Mouse (Mus musculus): Measurements from ENCODE around the gene Ms4a18. TPM values are rescaled to one million over a fixed set of nuclear protein-coding genes. Genes with fewer than 3 reads are reported as not detected.

Gene Ms4a18
- polyA plus RNA-seq, 1 experiment from 2014 or later, result not detected

DNA sequence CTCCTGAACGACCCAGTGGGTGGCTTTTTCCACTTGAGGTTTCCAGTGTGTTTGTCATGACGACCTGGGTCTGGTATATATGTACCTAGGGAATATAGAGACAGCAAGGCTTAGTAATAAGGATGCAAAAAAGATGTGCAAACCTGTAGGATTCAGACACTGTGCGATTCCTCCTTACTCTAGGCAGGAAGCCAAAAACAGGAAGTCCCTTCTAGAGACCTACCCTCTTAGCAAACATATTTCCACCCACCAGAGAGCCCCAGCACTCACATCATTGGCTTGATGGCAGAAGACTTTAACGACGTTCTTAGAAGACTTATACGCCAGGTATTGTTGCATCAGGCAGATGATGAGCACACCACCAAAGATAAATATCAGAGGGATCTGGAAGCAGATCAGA, 30.2 kb upstream of the Ms4a18 start:
- no peaks in the 10 kb centered on the region for H3K9me3 ChIP-seq (ENCODE audit: control insufficient read depth, low read length)
- no peak overlapping the region for H3K4me2 ChIP-seq (replicated peaks)
- ATAC-seq (ENCODE audit: low FRiP score) (no peak), DNase-seq (ENCODE audit: low spot score) (no peak)
- 87% methylated on average over 6 of the region's 6 CpGs for WGBS
- H3K4me1 ChIP-seq (replicated peaks; ENCODE audit: control insufficient read depth, insufficient read depth, low read length), result no peaks in the 10 kb centered on the region
- no peak overlapping the region for H3K4me3 ChIP-seq (replicated peaks; ENCODE audit: low read length)
- H3K27me3 ChIP-seq (ENCODE audit: control insufficient read depth, insufficient read depth, low read length), result no peaks in the 10 kb centered on the region
- H3K27ac ChIP-seq, result no peak overlapping the region
- H3K36me3 ChIP-seq (replicated peaks; ENCODE audit: control insufficient read depth, insufficient read depth), result no peaks in the 10 kb centered on the region
- no peak overlapping the region for H3K9ac ChIP-seq

DNA sequence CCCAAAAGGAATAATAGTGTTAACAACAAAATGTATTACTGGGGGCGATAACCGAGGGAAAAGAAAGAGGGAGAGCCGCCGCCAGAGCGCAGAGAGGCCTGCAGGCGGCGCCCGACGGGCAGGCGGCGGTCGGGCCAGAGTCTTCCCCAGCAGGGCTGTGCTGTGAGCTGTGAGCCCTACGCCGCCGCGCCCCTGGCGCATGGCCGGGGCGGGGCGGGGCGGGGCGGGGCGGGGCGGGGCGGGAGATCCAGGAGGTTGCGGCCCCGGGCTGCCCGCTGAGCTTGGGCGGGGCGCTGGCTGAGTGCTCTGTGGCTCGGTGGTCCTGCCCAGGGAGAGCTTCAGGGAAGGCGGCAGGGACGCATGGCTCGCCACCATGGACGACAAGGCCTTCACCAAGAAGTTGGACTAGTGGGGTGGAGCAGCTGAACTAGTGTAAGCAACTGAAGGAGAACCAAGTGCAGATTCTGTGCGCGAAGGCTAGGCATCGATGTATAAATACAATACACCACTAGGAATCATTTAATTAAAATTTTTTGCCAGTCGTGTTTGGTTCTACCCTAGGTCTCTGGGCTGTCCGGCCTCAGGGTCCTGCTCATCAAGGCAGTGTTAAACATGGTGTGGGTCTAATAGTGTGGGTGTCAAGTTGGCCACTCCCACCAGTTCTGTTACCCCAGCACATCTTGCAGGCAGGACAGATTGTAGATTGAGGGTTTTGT, 27.3 kb upstream of the Ms4a18 start:
- peak; percentile 56 for DNase-seq (ENCODE audit: low spot score)
- no peaks in the 10 kb centered on the region for H3K27me3 ChIP-seq (ENCODE audit: control insufficient read depth, insufficient read depth, low read length)
- H3K4me1 ChIP-seq (replicated peaks; ENCODE audit: control insufficient read depth, insufficient read depth, low read length), result no peaks in the 10 kb centered on the region
- H3K4me2 ChIP-seq (replicated peaks), result peak overlapping the region; percentile 64
- peak overlapping the region; percentile 54 for H3K9ac ChIP-seq
- no peaks in the 10 kb centered on the region for H3K9me3 ChIP-seq (ENCODE audit: control insufficient read depth, low read length)
- ATAC-seq (ENCODE audit: low FRiP score), result peak; percentile 98
- 9% methylated on average over 31 of the region's 40 CpGs for WGBS
- H3K27ac ChIP-seq, result no peak overlapping the region
- H3K4me3 ChIP-seq (replicated peaks; ENCODE audit: low read length), result peak overlapping the region; percentile 37
- H3K36me3 ChIP-seq (replicated peaks; ENCODE audit: control insufficient read depth, insufficient read depth), result no peaks in the 10 kb centered on the region

DNA sequence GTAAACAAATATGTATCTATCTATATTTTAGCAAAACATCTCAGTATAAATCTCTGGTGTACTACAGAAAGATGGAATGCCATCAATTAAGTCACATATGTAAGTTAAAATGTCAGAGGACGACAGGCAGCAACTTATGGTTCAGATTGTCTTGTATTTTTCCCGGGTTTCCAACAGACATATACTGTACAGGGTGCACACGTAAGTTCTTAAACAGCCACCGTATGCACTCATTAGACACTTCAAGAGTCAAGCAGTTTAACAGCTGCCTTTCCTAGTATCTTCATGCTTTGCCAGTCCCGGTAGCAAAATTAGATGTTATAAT, 26.8 kb upstream of the Ms4a18 start:
- 21% methylated on average over 5 of the region's 5 CpGs for WGBS
- peak overlapping the region; percentile 64 for H3K4me2 ChIP-seq (replicated peaks)
- DNase-seq (ENCODE audit: low spot score), result no peak

DNA sequence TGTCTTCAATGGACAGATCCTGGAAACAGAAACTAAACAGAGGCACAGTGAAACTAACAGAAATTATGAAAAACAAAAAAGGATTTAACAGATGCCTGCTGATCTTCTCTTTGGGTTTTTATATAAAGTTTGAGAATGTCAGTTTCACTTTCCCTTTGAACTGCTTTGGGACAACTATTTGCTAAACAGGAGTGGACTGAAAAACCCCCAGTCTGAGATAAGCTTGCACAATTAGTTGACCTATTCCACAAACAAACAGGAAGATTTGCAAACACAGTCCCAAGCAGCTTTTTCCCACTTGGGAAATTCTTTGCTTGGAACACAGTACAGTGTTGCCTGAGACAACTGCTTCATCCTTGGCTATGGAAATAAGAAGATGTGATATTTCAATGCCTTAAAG, 19.7 kb upstream of the Ms4a18 start:
- no peak overlapping the region for H3K9ac ChIP-seq
- no peaks in the 10 kb centered on the region for H3K36me3 ChIP-seq (replicated peaks; ENCODE audit: control insufficient read depth, insufficient read depth)
- H3K4me2 ChIP-seq (replicated peaks), result no peak overlapping the region
- H3K4me3 ChIP-seq (replicated peaks; ENCODE audit: low read length), result no peak overlapping the region
- no peak overlapping the region for H3K27ac ChIP-seq
- H3K27me3 ChIP-seq (ENCODE audit: control insufficient read depth, insufficient read depth, low read length), result no peaks in the 10 kb centered on the region
- no peaks in the 10 kb centered on the region for H3K4me1 ChIP-seq (replicated peaks; ENCODE audit: control insufficient read depth, insufficient read depth, low read length)
- H3K9me3 ChIP-seq (ENCODE audit: control insufficient read depth, low read length), result no peaks in the 10 kb centered on the region
- DNase-seq (ENCODE audit: low spot score) (no peak), ATAC-seq (ENCODE audit: low FRiP score) (no peak)

More for the DNA sequence above, 26.8 kb upstream of the Ms4a18 start:
- H3K9ac ChIP-seq, result peak overlapping the region; percentile 54
- H3K27me3 ChIP-seq (ENCODE audit: control insufficient read depth, insufficient read depth, low read length), result no peaks in the 10 kb centered on the region
- H3K9me3 ChIP-seq (ENCODE audit: control insufficient read depth, low read length), result no peaks in the 10 kb centered on the region
- peak; percentile 73; the same call in 1 of the 2 replicates for ATAC-seq (ENCODE audit: low FRiP score)
- no peaks in the 10 kb centered on the region for H3K4me1 ChIP-seq (replicated peaks; ENCODE audit: control insufficient read depth, insufficient read depth, low read length)
- no peaks in the 10 kb centered on the region for H3K36me3 ChIP-seq (replicated peaks; ENCODE audit: control insufficient read depth, insufficient read depth)
- H3K27ac ChIP-seq, result no peak overlapping the region
- peak overlapping the region; percentile 37 for H3K4me3 ChIP-seq (replicated peaks; ENCODE audit: low read length)

DNA sequence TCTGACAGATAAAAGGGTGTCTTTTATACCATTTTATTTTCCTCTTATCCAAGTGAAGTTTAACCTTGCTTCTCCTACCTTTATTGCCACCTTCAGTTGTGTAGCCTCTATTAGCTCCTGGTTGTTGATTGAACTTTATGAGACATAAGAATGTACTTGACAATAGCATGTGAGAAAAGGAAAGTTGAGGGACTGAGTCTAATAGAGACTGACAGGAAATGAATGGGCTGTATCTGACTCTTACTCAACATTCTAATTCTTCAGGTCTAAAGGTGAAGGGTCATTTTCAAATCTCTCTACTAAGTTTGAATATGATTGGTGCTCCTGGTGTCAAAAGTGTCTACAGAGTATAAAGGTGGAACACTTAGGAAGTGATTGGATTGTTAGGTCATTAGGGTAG, 4.6 kb upstream of the Ms4a18 start:
- Histone ChIP-seq H3K9ac (no peak overlapping the region), H3K27ac (no peak overlapping the region), H3K36me3 (replicated peaks; ENCODE audit: control insufficient read depth, insufficient read depth) (no peaks in the 10 kb centered on the region), H3K4me3 (replicated peaks; ENCODE audit: low read length) (no peak overlapping the region), H3K9me3 (ENCODE audit: control insufficient read depth, low read length) (no peaks in the 10 kb centered on the region), H3K27me3 (ENCODE audit: control insufficient read depth, insufficient read depth, low read length) (no peaks in the 10 kb centered on the region), H3K4me2 (replicated peaks) (no peak overlapping the region), H3K4me1 (replicated peaks; ENCODE audit: control insufficient read depth, insufficient read depth, low read length) (no peaks in the 10 kb centered on the region)
- DNase-seq (ENCODE audit: low spot score) (no peak), ATAC-seq (ENCODE audit: low FRiP score) (no peak)

DNA sequence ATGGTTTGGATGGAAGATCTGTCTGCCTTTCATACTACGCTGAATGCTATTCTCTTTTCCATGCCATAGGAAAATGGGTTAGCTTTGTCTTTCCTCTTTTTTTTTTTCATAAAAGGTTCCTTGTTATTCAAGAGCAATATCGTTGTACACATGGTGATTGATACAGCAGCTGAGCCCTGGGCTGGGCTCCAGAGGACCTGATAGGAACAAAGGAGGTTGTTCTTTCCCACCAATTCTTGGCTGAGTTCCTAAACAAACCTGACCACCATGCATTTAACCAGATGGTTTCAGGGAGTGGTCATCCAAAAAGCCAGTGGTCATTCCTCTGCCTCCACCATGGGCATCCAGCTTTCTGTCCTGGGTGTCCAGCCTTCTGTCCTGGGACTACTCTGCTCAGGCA, 580 bp downstream of the Ms4a18 start:
- Histone ChIP-seq H3K27me3 (ENCODE audit: control insufficient read depth, insufficient read depth, low read length) (no peaks in the 10 kb centered on the region), H3K9me3 (ENCODE audit: control insufficient read depth, low read length) (no peaks in the 10 kb centered on the region), H3K36me3 (replicated peaks; ENCODE audit: control insufficient read depth, insufficient read depth) (no peaks in the 10 kb centered on the region), H3K9ac (no peak overlapping the region), H3K27ac (no peak overlapping the region), H3K4me1 (replicated peaks; ENCODE audit: control insufficient read depth, insufficient read depth, low read length) (no peaks in the 10 kb centered on the region), H3K4me3 (replicated peaks; ENCODE audit: low read length) (no peak overlapping the region), H3K4me2 (replicated peaks) (no peak overlapping the region)
- DNase-seq (ENCODE audit: low spot score) (no peak), ATAC-seq (ENCODE audit: low FRiP score) (no peak)
- WGBS, result 69% methylated on average over 2 of the region's 2 CpGs

DNA sequence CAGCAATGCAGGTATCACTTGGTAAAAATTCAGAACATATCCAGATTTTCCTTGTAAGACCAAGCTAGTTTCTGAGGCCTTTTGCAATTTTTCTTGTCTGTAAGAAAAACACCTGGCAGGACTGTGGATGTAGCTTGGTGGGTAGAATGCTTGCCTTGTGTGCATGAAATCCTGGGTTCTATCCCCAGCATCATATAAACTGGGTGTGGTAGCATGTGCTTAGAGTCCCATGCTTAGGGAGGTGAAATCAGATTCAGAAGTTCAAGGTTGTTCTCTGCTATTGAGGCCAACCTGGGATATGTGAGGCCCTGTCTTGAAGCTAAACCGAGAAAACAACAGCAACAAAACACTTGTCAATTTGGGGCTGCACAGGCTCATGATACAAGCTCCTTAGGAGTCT, 1.8 kb downstream of the Ms4a18 start:
- Histone ChIP-seq H3K27me3 (ENCODE audit: control insufficient read depth, insufficient read depth, low read length) (no peaks in the 10 kb centered on the region), H3K36me3 (replicated peaks; ENCODE audit: control insufficient read depth, insufficient read depth) (no peaks in the 10 kb centered on the region), H3K27ac (no peak overlapping the region), H3K9ac (no peak overlapping the region), H3K9me3 (ENCODE audit: control insufficient read depth, low read length) (no peaks in the 10 kb centered on the region), H3K4me2 (replicated peaks) (no peak overlapping the region), H3K4me3 (replicated peaks; ENCODE audit: low read length) (no peak overlapping the region), H3K4me1 (replicated peaks; ENCODE audit: control insufficient read depth, insufficient read depth, low read length) (no peaks in the 10 kb centered on the region)
- ATAC-seq (ENCODE audit: low FRiP score) (no peak), DNase-seq (ENCODE audit: low spot score) (no peak)
- WGBS, result 84% methylated on average over 1 of the region's 1 CpGs

DNA sequence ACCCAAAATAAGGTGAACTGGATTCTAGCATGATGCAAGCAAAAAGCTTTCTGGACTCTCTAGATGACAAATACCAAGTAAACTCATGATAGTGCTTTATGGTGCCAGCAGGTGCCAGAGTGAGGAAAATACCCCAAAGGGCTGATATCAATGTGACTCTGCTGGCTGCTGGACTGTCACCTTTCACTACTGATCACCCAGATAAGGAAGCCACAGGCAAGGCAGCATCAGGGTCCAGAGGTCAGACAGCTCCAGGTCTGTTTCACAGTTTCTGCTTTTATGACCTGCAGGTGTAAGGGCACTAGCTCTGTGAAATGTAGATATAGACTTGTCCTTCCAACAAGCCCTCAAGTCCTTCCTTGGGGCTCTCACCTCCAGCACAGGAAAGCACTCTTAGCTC, 2.4 kb downstream of the Ms4a18 start:
- no peak overlapping the region for H3K4me2 ChIP-seq (replicated peaks)
- no peaks in the 10 kb centered on the region for H3K4me1 ChIP-seq (replicated peaks; ENCODE audit: control insufficient read depth, insufficient read depth, low read length)
- no peak overlapping the region for H3K27ac ChIP-seq
- no peaks in the 10 kb centered on the region for H3K36me3 ChIP-seq (replicated peaks; ENCODE audit: control insufficient read depth, insufficient read depth)
- no peak for ATAC-seq (ENCODE audit: low FRiP score)
- DNase-seq (ENCODE audit: low spot score), result no peak
- H3K9ac ChIP-seq, result no peak overlapping the region
- no peaks in the 10 kb centered on the region for H3K27me3 ChIP-seq (ENCODE audit: control insufficient read depth, insufficient read depth, low read length)
- H3K9me3 ChIP-seq (ENCODE audit: control insufficient read depth, low read length), result no peaks in the 10 kb centered on the region
- no peak overlapping the region for H3K4me3 ChIP-seq (replicated peaks; ENCODE audit: low read length)

DNA sequence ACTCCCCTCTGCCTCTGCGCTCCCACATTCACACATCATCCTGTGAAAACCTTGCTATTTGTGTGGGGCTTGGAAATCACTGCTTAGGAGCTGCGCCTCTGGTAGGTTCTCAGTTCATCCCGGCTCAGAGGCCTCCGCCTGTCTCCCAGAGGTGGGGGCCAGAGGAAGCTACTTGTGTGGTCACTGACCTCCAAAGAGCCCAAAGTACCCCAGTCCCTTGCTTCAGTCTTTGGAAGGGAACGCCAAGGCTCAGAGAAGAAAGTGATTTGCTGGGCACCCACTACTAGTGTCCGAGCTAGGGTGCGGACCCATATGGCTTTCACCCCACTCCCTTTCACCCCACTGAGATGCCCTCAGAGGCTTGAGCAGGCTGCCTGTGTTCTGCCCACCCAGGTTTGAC, 24.7 kb downstream of the Ms4a18 start, which contains the start of gene Ms4a15:
Gene Ms4a15, minus strand, starts transcription at position 101 of the 400 bp plus-strand sequence.
- Histone ChIP-seq H3K27ac (no peak within 1 kb of the TSS), H3K36me3 (replicated peaks; ENCODE audit: control insufficient read depth, insufficient read depth) (no peaks in the 10 kb centered on the region), H3K27me3 (ENCODE audit: control insufficient read depth, insufficient read depth, low read length) (no peaks in the 10 kb centered on the region), H3K9me3 (ENCODE audit: control insufficient read depth, low read length) (no peaks in the 10 kb centered on the region), H3K9ac (no peak within 1 kb of the TSS), H3K4me1 (replicated peaks; ENCODE audit: control insufficient read depth, insufficient read depth, low read length) (no peaks in the 10 kb centered on the region), H3K4me2 (replicated peaks) (no peak within 1 kb of the TSS), H3K4me3 (replicated peaks; ENCODE audit: low read length) (no peak within 1 kb of the TSS)
- 88% methylated on average over 7 of the region's 7 CpGs for WGBS
- ATAC-seq (ENCODE audit: low FRiP score), result no peak
- no peak for DNase-seq (ENCODE audit: low spot score)

DNA sequence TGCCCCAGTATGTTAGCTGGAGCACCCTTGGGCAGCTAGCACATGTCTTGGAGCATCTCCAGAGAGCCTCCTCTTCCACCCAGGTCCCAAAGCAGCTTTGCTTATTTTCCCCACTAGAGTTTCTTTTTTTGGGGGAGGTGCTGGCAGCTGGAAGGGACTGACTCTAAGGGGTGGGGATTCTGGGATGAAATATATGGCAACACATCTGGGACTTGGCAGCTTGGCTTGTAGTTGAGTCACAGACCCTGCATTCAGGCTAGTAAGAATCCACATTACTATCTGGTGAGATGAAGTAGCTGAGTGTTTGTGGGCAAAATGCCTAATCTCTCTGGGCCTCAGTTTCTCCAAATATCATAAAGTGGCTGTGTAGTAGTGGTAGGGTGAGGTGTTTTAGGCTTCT, 25.9 kb downstream of the Ms4a18 start:
- Histone ChIP-seq H3K9ac (no peak overlapping the region), H3K27me3 (ENCODE audit: control insufficient read depth, insufficient read depth, low read length) (no peaks in the 10 kb centered on the region), H3K36me3 (replicated peaks; ENCODE audit: control insufficient read depth, insufficient read depth) (no peaks in the 10 kb centered on the region), H3K27ac (no peak overlapping the region), H3K9me3 (ENCODE audit: control insufficient read depth, low read length) (no peaks in the 10 kb centered on the region), H3K4me2 (replicated peaks) (no peak overlapping the region), H3K4me3 (replicated peaks; ENCODE audit: low read length) (no peak overlapping the region), H3K4me1 (replicated peaks; ENCODE audit: control insufficient read depth, insufficient read depth, low read length) (no peaks in the 10 kb centered on the region)
- ATAC-seq (ENCODE audit: low FRiP score), result no peak
- DNase-seq (ENCODE audit: low spot score), result no peak
